Mouse (Mus musculus): ENCODE results near the gene Ces1d. TPM values are rescaled to one million over a fixed set of nuclear protein-coding genes. Genes with fewer than 3 reads are reported as not detected.
"Not testable (repeated sequence)": the region's sequence is repeated elsewhere in the genome, so short reads cannot be mapped to it uniquely, and the experiment has no call there.

Ces1d gene
- 764 and 996 TPM in 2 replicates for polyA plus RNA-seq (2012; rRNA removed)

GRCm38 (mm10) chr8:93197685-93198525 is at the start of gene Ces1d:
Gene Ces1d (minus strand): TSS chr8:93197838.
- DNase-seq (ENCODE audit: low read depth), result peak; percentile 9

- DNase-seq (ENCODE audit: low read depth), result no peak
These were observed 48.4 kb upstream of the Ces1d start for GRCm38 (mm10) chr8:93246057-93246456.

GRCm38 (mm10) chr8:93239884-93240283 is 42.2 kb upstream of the Ces1d start:
- DNase-seq (ENCODE audit: low read depth), result no peak

- no peak for DNase-seq (ENCODE audit: low read depth)
These were observed 38.0 kb upstream of the Ces1d start for GRCm38 (mm10) chr8:93235681-93236080.

- DNase-seq (ENCODE audit: low read depth), result no peak
These were observed 37.1 kb upstream of the Ces1d start for GRCm38 (mm10) chr8:93234706-93235105.

GRCm38 (mm10) chr8:93234068-93234467 is 36.4 kb upstream of the Ces1d start:
- no peak for DNase-seq (ENCODE audit: low read depth)

- DNase-seq (ENCODE audit: low read depth), result no peak
These were observed 31.8 kb upstream of the Ces1d start, which contains the start of gene Ces1e for GRCm38 (mm10) chr8:93229446-93229845. Gene Ces1e (minus strand): TSS chr8:93229619.

- DNase-seq (ENCODE audit: low read depth), result no peak
These were observed 31.2 kb upstream of the Ces1d start for GRCm38 (mm10) chr8:93228673-93229370.

- DNase-seq (ENCODE audit: low read depth), result not testable (repeated sequence)
These were observed 28.8 kb upstream of the Ces1d start for GRCm38 (mm10) chr8:93226471-93226870.

GRCm38 (mm10) chr8:93221896-93222295 is 24.3 kb upstream of the Ces1d start:
- DNase-seq (ENCODE audit: low read depth), result no peak

GRCm38 (mm10) chr8:93217867-93218266 is 20.2 kb upstream of the Ces1d start:
- DNase-seq (ENCODE audit: low read depth), result no peak

- DNase-seq (ENCODE audit: low read depth), result no peak
These were observed 19.7 kb upstream of the Ces1d start for GRCm38 (mm10) chr8:93217375-93217774.

- no peak for DNase-seq (ENCODE audit: low read depth)
These were observed 13.5 kb upstream of the Ces1d start for GRCm38 (mm10) chr8:93211091-93211490.

- not testable (repeated sequence) for DNase-seq (ENCODE audit: low read depth)
These were observed 1.5 kb upstream of the Ces1d start for GRCm38 (mm10) chr8:93199146-93199545.

GRCm38 (mm10) chr8:93196436-93196835 is 1.2 kb downstream of the Ces1d start:
- no peak for DNase-seq (ENCODE audit: low read depth)

- DNase-seq (ENCODE audit: low read depth), result no peak
These were observed 17.0 kb downstream of the Ces1d start for GRCm38 (mm10) chr8:93180581-93181129.

- DNase-seq (ENCODE audit: low read depth), result no peak
These were observed 21.0 kb downstream of the Ces1d start for GRCm38 (mm10) chr8:93176593-93176992.

- no peak for DNase-seq (ENCODE audit: low read depth)
These were observed 23.1 kb downstream of the Ces1d start for GRCm38 (mm10) chr8:93174554-93174953.

GRCm38 (mm10) chr8:93171846-93172590 is 25.6 kb downstream of the Ces1d start:
- DNase-seq (ENCODE audit: low read depth), result no peak

GRCm38 (mm10) chr8:93163363-93163762 is 34.3 kb downstream of the Ces1d start:
- no peak for DNase-seq (ENCODE audit: low read depth)

- no peak for DNase-seq (ENCODE audit: low read depth)
These were observed 46.2 kb downstream of the Ces1d start for GRCm38 (mm10) chr8:93151401-93151800.

GRCm38 (mm10) chr8:93147331-93147730 is 50.3 kb downstream of the Ces1d start:
- no peak for DNase-seq (ENCODE audit: low read depth)
